Mouse (Mus musculus) neural tube, embryonic 14.5 days (tissue): ENCODE results near the gene St7. TPM values are rescaled to one million over a fixed set of nuclear protein-coding genes. Genes with fewer than 3 reads are reported as not detected.

Source experiments
- ATAC-seq: fragments of 200-750 bp; cut with Nextera tagmentation; 2 replicates; pipeline ENCODE4 v1.8.0; 2017; ENCODE audit warnings: low read depth, mild to moderate bottlenecking, moderate TSS enrichment, moderate library complexity
- H3K27ac ChIP-seq: fragments of 300-500 bp; sonication (generic); 2 replicates; pipeline ENCODE4 v1.5.1; 2014; ENCODE audit warnings: low read depth, mild to moderate bottlenecking, control low read depth, low read length, moderate library complexity, mixed read lengths
- H3K27me3 ChIP-seq: fragments of 300-500 bp; sonication (generic); 2 replicates; pipeline ENCODE4 v1.6.1; 2014; ENCODE audit warnings: low read length; ENCODE audit not compliant: control insufficient read depth, insufficient read depth
- H3K36me3 ChIP-seq: fragments of 300-500 bp; sonication (generic); 2 replicates; pipeline ENCODE4 v1.6.1; 2014; ENCODE audit warnings: low read length, mixed read lengths; ENCODE audit not compliant: control insufficient read depth, insufficient read depth
- H3K4me1 ChIP-seq: fragments of 300-500 bp; sonication (generic); 2 replicates; pipeline ENCODE4 v1.6.1; 2014; ENCODE audit warnings: low read length; ENCODE audit not compliant: control insufficient read depth, insufficient read depth
- H3K4me2 ChIP-seq: fragments of 300-500 bp; sonication (generic); 2 replicates; pipeline ENCODE4 v1.6.1; 2014; ENCODE audit warnings: mild to moderate bottlenecking, low read depth, low read length, control low read depth
- H3K4me3 ChIP-seq: fragments of 300-500 bp; sonication (generic); 2 replicates; pipeline ENCODE4 v1.5.1; 2014; ENCODE audit warnings: low read depth, low read length, control low read depth, mixed read lengths
- H3K9ac ChIP-seq: fragments of 300-500 bp; sonication (generic); replicated peaks from 2 replicates; pipeline ENCODE4 v1.6.1; 2014; ENCODE audit warnings: low read depth, mild to moderate bottlenecking, control low read depth, low read length, mixed read lengths
- H3K9me3 ChIP-seq: fragments of 300-500 bp; sonication (generic); 2 replicates; pipeline ENCODE4 v1.6.1; 2016; ENCODE audit warnings: low read length; ENCODE audit not compliant: control insufficient read depth
- WGBS: fragments of 180-500 bp; shearing (Covaris S2); extraction: QIAGEN DNeasy Blood & Tissue Kit; methylation state at CpG from one replicate; pipeline ENCODE4 v1.1.7; 2014; 5-methylcytosine and 5-hydroxymethylcytosine counted together
- polyA plus RNA-seq: library from polyadenylated mRNA; unstranded; fragments of >200 nt; fragmentation: Nextera tagmentation; extraction: Ambion mirVana; gene quantifications from 2 replicates; pipeline ENCODE4 v1.2.1, GENCODE M21; 2014

St7 gene
- polyA plus RNA-seq, 1 experiment from 2014 or later: 71.9 TPM

DNA sequence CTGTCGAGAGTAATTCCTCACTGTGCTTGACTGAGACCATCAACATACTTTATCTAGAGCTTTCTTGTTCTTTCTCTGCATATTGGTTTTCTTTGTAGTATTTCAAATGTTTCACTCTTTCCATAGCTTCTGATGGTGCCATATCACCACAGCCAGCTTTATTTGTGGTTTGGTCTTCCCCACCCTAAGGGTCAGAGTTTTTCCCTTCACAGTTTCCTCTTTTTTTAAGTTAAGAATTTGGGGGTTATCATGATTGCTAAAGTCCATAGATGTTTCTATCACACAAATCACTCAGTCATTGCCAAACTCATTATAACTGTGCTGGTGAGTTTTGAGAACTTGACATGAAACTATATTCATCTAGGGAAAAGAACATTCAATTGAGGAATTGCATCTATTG is 277.1 kb downstream of the St7 start:
- 82% methylated on average over 1 of the region's 1 CpGs for WGBS
- no peak for ATAC-seq

DNA sequence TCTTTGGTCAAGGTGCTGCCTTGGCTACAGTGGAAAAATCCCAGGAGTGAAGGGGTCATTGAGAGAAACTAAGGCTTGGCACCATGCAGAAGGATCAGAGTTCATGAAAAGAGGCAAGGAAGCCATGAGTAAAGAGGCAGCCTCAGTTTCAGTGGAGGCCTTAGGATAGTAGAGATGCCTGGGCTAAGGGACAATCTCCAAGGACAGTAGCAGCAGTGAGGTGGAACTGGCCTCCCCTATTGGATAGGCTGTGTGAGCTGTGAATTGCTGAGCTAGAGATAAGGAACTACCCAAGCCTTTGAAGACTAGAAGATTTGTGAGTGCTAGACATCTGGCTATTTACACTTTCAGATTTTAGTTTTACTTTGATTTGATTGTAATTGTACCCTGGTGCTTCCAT is 278.7 kb downstream of the St7 start:
- Histone ChIP-seq H3K27me3 (no peaks in the 10 kb centered on the region), H3K4me3 (no peak overlapping the region), H3K4me2 (no peak overlapping the region), H3K9ac (no peak overlapping the region), H3K4me1 (no peaks in the 10 kb centered on the region), H3K9me3 (no peaks in the 10 kb centered on the region), H3K27ac (no peak overlapping the region), H3K36me3 (no peaks in the 10 kb centered on the region)
- ATAC-seq: no peak

More for the DNA sequence above, 277.1 kb downstream of the St7 start:
- Histone ChIP-seq H3K4me1 (no peaks in the 10 kb centered on the region), H3K27me3 (no peaks in the 10 kb centered on the region), H3K27ac (no peak overlapping the region), H3K36me3 (no peaks in the 10 kb centered on the region), H3K4me3 (no peak overlapping the region), H3K9ac (no peak overlapping the region), H3K9me3 (no peaks in the 10 kb centered on the region), H3K4me2 (no peak overlapping the region)

DNA sequence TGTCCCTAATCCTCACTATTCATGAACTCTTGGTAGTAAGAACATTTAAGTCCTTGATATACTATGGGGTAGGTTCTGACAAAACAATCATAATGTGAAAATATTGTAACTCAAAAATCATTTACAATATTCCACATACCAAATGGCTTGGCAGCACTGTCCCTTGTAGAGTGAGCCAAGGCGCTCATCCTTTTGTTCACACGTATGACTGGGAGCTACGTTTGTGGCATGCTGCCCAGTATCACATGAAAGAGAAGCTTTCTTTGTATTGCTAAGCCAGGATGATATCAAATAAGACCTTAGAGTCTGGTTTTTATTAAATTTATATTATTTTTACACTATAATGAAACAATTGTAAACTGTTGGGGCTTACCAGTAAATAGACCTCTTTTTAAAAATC is 281.7 kb downstream of the St7 start:
- WGBS: 75% methylated on average over 3 of the region's 3 CpGs
- Histone ChIP-seq H3K27ac (no peak overlapping the region), H3K9me3 (no peaks in the 10 kb centered on the region), H3K4me1 (no peaks in the 10 kb centered on the region), H3K9ac (no peak overlapping the region), H3K27me3 (no peaks in the 10 kb centered on the region), H3K4me2 (no peak overlapping the region), H3K4me3 (no peak overlapping the region), H3K36me3 (no peaks in the 10 kb centered on the region)
- ATAC-seq: no peak

DNA sequence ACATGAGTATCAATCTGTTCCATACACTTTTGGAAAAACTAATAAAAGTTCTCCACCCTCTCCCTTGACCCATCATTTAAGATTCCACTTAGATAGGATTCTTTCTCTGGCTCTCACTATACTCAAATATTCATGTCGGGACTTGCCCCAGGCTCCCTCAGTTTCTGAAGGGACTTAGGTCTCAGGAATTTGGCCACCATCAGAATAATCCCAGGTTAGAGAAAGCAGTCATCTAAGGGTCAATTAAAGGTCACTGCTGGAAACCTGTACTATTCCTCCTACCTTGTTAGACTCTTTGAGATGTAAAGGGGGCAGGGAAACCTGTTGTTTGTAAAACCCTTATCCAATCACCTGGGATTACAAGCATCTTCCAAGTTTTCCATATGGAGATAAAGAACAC is 284.4 kb downstream of the St7 start:
- H3K4me2 ChIP-seq: no peak overlapping the region
- H3K27me3 ChIP-seq: no peaks in the 10 kb centered on the region
- 60% methylated on average over 1 of the region's 1 CpGs for whole genome bisulfite sequencing
- no peak overlapping the region for H3K4me3 ChIP-seq
- no peaks in the 10 kb centered on the region for H3K36me3 ChIP-seq
- no peaks in the 10 kb centered on the region for H3K9me3 ChIP-seq
- no peak overlapping the region for H3K9ac ChIP-seq
- no peak overlapping the region for H3K27ac ChIP-seq
- no peak for ATAC-seq
- H3K4me1 ChIP-seq: no peaks in the 10 kb centered on the region

DNA sequence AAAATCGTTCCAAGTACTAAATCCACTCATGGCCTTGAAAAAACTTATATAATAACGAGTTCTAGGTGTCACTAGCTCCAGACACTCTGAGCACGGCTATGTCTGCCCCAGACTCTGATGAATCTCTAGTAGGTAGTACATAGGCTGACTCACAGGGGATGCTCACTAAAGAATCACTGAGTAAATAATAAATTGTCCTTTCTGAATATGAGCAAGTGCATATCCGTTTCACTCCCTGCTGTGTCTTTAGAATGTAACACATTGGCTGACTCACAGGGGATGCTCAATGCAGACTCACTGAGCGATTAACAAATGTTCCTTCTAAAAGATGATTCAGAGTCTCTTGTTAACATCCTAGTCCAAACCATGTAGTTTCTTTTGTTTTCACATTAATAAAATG is 285.6 kb downstream of the St7 start:
- 84% methylated on average over 5 of the region's 5 CpGs for WGBS
- Histone ChIP-seq H3K36me3 (no peaks in the 10 kb centered on the region), H3K9ac (no peak overlapping the region), H3K27ac (no peak overlapping the region), H3K4me2 (no peak overlapping the region), H3K4me1 (no peaks in the 10 kb centered on the region), H3K4me3 (no peak overlapping the region), H3K9me3 (no peaks in the 10 kb centered on the region), H3K27me3 (no peaks in the 10 kb centered on the region)
- no peak for ATAC-seq

DNA sequence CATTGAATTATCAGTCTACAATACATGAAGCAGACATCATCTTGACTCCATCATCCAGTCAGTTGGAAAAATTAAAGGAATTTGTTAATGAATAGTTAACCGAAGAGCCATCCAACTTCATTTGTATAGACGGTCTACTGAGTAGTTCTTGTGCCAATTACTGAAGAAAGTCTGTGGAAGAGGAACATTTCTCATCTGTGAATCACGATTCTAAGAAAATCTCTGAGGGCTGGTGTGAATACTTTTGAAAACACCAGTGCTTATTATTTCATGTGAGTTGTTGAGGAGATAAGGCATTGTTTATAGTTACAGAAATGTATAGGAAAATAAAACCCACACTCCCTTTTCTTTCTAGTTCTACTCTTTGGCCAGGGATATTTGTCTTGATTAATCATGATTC is 286.1 kb downstream of the St7 start:
- no peak overlapping the region for H3K9ac ChIP-seq
- no peak overlapping the region for H3K4me3 ChIP-seq
- H3K36me3 ChIP-seq: no peaks in the 10 kb centered on the region
- no peaks in the 10 kb centered on the region for H3K9me3 ChIP-seq
- H3K27ac ChIP-seq: no peak overlapping the region
- no peak for ATAC-seq
- WGBS: 96% methylated on average over 3 of the region's 3 CpGs
- H3K27me3 ChIP-seq: no peaks in the 10 kb centered on the region
- H3K4me1 ChIP-seq: no peaks in the 10 kb centered on the region
- no peak overlapping the region for H3K4me2 ChIP-seq

DNA sequence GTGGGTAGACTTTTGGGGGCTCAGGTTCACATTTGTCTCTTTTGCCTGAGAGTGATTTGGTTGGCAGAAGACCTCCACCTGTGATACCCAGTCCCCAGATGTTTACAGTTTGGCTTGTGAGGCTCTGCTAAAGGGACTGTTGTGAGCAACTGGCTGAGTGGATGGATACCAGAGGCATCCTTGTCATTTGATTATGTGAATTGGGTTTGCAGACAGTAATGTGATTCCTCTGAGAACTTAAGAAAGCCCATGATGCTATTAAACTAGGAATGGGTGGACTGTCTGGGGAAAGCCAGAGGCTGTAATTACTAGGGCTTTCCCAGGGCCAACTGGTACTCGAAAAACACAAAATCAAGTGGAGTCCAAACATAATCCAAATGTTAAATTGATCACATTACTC is 286.6 kb downstream of the St7 start:
- H3K4me1 ChIP-seq: no peaks in the 10 kb centered on the region
- H3K36me3 ChIP-seq: no peaks in the 10 kb centered on the region
- no peaks in the 10 kb centered on the region for H3K27me3 ChIP-seq
- no peak overlapping the region for H3K27ac ChIP-seq
- H3K4me3 ChIP-seq: no peak overlapping the region
- ATAC-seq: no peak
- no peak overlapping the region for H3K9ac ChIP-seq
- 74% methylated on average over 1 of the region's 1 CpGs for WGBS
- H3K9me3 ChIP-seq: no peaks in the 10 kb centered on the region
- no peak overlapping the region for H3K4me2 ChIP-seq

DNA sequence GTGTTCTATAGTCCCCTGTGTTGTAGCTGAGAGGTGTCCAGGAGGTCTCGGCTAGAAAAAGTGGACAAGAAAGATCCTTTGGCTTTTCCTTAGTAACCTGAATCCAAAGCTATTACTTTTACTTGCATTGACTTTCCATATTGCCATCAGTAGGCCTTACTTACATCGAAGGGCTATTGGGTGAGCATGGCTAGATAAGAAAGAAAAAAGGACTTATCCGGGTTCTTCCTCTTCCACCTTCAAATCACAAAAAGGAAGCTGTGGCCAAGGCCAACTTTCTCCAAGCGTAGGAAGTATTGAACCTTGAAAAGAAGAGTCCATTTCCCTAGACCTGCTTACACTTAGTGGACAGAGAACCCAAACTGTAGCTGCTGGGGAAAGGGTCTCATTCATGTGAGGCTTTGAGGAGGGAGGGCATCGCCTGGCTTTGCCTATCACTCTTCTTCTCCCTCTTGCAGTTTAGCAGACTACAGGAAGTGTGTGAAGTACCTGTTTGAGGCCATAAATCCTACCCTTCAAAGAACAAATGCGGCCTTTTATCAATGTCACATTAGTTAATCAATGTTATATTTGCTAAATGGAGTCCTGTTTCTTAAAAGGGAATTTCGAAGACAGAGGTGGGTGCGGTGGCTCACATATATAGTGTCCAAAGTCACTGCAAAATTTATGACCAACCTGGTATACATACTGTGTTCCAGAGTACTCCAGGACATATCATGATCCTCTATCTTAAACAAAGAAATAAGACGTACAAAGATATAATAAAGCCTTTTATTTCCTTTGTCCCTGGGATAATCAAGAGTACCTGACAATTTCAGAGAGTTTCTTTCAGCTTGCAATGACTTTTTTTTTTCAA is 297.7 kb downstream of the St7 start:
- no peak overlapping the region for H3K4me2 ChIP-seq
- no peaks in the 10 kb centered on the region for H3K4me1 ChIP-seq
- 93% methylated on average over 9 of the region's 9 CpGs for WGBS
- no peak overlapping the region for H3K9ac ChIP-seq
- H3K27me3 ChIP-seq: no peaks in the 10 kb centered on the region
- no peaks in the 10 kb centered on the region for H3K36me3 ChIP-seq
- no peak overlapping the region for H3K4me3 ChIP-seq
- H3K27ac ChIP-seq: no peak overlapping the region
- no peaks in the 10 kb centered on the region for H3K9me3 ChIP-seq
- ATAC-seq: no peak

DNA sequence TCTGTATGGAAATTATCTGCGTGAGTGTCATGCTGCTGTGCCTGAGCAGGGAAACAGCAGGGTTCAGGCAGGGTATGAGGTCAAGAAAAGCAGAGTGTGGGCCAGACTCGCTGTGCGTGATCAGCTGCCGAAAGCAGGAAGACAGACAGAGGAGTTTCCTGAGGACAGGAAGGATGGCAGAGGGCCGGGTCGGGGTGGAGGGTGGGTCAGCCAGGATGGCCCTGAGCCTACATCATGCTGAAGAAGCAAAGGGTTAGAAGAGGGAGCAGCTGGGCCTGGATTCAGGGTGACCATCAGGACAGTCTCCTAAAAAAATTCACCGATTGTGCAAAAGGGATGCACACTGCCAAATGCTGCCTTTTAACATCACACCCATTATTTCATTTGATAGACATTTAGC is 298.9 kb downstream of the St7 start:
- Histone ChIP-seq H3K27ac (no peak overlapping the region), H3K4me2 (no peak overlapping the region), H3K9me3 (no peaks in the 10 kb centered on the region), H3K4me3 (no peak overlapping the region), H3K27me3 (no peaks in the 10 kb centered on the region), H3K9ac (no peak overlapping the region), H3K36me3 (no peaks in the 10 kb centered on the region), H3K4me1 (no peaks in the 10 kb centered on the region)
- 75% methylated on average over 7 of the region's 7 CpGs for WGBS
- ATAC-seq: no peak
